Mouse (Mus musculus) neural tube, embryonic 10.5 days (tissue): ENCODE measurements around the gene Pax7.

Source experiments
- DNase-seq: peaks from one replicate; pipeline ENCODE4 v3.0.0-alpha.2; 2017; ENCODE audit warnings: low spot score; ENCODE audit errors: extremely low spot score

Gene Pax7

DNA sequence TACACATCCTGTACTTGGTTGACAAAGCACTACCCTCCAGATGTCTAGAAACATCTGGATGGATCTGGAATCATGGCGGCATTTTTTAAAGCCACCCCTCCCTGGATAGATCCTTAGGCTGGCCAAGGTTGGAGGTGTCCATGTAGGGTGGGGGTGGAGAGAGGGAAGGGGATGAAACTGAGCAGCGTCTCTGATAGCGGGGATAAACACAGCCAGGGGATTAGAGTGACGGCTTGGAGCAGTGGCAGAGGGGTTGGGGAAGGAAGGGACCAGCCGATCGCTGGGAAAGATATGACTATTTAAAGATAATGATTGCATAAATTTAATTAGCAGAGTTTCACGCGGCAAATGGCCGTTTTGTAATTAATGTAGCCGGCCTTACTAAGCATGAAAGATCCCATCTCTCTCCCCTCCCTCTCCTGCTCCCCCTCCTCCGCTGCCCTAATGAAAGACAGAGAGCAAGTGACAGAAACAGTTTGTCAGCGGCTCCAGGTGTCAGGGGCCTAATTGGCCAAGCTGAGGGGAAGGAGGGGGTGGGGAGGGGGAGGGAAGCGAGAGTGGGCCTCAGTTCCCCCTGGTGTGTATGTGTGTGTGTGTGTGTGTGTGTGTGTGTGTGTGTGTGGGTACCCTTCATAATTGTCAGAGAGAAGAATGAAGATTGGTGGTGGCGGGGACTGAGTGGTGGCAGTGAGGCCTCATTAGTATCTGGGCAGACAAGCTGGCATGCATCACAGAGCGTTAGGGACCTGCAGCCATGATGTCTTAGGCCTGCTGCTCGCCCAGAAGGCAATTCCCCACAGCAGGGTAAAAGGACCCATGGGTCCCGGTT, 74.6 kb downstream of the Pax7 start:
- no peak for DNase-seq

GRCm38 (mm10) chr4:139756931-139757330, 76.4 kb downstream of the Pax7 start:
- DNase-seq = no peak

DNA sequence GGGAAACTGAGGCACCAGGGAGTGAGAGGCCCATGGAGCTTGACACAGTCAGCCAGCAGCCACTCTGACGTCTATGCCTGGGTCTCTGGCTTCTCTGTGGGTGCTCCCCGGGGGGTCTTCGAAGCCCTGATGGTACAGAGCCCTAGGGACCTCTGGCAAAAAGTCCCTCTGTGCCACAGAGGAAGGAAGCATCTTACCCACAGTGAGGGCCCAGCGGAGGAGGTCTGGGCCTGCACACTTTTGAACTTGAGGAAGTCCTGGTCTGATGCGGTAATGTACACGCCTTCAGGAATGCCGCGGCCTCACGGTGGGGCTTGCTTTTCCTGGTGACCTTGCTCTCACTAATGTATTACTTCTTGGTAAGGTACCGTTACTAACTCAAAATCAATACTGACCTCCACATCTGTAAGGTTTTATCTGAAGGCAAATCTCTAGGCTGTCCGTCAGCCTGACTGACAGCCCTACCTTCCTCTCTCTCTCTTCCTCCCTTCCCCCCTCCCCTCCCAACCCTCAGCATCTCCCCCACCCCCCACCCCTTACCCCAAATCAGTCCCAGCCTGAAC, 79.1 kb downstream of the Pax7 start:
- DNase-seq = no peak

DNA sequence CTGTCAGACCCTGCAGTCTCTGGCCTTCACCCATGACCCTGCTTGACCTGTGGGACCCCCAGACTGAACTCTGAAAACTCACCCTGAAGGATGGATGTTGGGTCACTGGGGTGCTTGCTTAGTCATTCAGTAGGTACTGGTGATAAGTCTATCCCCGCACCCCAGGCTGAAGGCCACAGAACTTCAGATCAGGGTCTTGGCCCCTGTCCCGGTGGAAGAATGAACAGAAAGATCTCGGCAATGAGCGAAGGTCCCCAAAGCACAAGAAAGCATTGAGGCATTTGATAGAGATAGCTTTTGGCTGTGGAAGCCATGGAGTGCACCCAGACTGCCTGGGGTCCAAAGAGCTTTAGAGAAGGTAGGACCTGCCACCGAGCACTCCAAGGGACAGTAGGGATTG, 82.4 kb downstream of the Pax7 start:
- no peak for DNase-seq

GRCm38 (mm10) chr4:139747190-139747936, 86.0 kb downstream of the Pax7 start:
- DNase-seq = peak; percentile 57

GRCm38 (mm10) chr4:139746177-139746576, 87.2 kb downstream of the Pax7 start:
- DNase-seq = peak; percentile 34

DNA sequence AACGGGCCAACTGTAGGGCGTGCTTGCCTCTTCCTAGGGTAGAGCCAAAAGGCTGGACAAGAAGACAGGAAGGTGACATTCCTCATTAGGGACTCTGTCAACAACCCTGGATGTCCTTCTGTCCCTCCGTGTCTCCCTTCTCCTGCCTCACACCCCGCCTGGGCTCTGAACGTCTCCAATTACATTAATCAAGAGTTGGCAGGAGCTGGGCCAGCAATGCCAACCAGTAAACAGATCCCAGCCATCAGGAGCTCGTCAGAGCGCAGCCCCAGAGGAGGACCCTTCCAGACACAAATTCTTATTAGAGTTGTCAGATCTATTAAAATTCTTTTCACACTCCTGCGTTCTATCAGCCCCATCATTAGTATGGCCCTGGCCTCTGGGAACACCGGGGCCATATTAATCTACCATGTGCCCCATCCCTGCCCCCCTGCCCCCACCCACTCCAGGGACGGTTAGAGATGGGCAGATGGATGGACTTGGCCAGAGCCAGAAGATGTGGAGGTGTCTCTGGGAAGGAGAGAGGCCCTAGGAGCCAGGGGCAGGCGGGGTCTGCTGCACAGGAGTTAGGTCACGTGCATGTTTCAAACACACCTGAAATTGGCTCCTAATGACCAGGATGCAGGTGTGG, 88.4 kb downstream of the Pax7 start:
- DNase-seq = no peak

GRCm38 (mm10) chr4:139743626-139744025, 89.7 kb downstream of the Pax7 start:
- no peak for DNase-seq

DNA sequence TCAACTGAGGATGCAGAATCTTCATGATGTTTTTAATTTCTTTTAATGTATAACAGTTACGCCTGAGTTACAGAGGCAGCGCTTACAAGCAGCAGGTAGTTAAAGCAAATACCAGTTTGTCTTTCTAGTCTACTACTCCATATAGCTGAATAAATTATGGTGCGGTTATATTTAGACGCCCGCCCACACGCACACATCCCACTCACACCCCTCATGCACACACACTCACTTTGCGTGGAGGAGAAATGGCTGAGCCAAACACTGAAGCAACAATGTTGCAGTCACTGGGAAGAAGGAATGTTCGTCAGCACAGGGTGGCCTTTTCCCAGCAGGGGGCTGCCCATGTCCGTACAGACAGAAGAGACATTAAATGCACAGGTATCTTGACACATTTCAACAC, 96.3 kb downstream of the Pax7 start:
- no peak for DNase-seq

GRCm38 (mm10) chr4:139727101-139727500, 106.2 kb downstream of the Pax7 start:
- DNase-seq = no peak

DNA sequence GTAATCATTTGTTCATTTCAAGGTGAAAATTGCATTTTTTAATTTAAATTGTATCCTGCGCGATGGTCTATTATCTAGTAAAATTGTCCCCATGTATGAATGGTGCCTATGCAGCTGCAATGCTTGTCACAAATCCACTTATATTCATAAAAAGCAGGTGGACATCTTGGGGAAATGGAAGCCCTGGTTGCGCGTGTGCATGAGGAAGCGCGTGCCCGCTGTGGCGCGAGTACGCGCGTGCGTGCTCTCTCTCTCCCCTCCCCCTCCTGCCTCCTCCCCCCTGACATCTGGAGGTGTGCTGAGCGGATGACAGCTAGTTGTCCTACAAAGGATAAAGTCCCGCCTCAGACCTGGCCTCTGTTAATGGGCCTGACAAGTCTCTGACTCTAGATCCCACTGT, 107.9 kb downstream of the Pax7 start:
- DNase-seq = peak; percentile 21

DNA sequence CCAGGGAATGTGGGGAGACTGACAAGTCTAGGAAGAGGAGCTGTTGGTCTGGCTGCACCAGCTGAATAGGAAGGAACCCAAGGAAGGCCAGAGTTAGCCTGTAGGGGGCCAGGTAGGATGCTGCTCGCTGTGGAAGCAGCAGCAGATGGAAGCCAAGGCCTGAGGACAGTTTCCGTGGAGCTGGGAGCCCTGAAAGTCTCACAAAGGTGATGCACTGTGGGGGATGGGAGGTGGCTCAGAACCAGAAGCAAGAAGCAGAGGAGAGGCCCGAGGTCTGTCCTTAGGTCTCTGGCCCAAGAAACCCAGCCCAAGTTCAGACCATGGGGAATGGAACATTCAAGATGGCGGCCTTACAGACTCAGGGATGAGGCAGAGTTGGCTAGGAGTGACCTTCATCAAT, 109.0 kb downstream of the Pax7 start:
- no peak for DNase-seq

DNA sequence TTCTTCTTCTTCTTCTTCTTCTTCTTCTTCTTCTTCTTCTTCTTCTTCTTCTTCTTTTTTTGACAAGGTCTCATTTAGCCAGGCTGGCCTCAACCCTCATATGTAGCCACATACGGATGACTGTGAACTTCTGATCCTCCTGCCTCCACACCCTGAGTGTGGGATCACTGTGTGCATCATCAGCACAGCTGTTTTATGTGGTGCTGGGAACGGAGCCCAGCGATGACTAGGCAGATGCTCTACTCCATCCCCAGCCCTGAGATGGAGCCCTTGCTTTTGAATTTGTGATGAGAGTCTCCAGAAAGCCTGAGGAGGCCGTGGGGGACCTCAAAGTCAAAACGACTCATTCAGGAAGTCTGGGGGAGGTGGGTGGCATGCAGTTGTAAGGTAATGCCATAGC, 114.3 kb downstream of the Pax7 start:
- no peak for DNase-seq

DNA sequence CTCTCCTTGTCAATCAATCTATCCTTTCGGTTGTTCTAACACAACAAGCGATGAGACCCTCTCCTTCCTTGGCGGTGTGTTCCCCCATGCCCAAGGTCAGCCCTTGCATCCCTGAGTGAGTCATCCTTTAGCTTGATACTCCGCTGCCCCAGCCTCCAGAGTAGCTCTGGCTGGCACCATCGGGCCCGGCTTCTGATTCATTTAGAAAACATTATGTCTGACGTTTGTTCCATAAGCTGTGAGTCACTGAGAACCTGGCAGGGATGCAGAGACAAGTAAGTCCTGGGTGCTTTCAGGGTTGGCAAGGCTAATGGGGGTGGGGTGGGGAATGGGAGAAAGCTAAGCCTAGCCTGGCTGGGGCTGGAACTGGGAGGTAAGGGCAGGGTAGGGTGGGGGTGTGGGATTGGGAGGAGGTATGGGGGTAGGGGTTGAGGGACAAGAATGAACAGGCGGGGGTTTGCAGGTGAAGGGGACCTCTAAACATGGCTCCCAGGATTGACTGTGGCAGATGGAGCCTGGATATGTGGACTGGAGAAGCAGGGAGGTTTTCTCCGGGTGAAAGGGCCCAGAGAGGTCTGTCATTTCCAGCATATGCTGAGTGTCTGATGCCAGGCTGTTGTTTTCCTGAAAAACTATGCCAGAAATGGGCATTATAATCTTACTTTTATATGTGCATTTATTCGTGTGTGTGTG, 116.7 kb downstream of the Pax7 start:
- DNase-seq = no peak

- DNase-seq = peak; percentile 27
Measured at GRCm38 (mm10) chr4:139715241-139715932, 117.9 kb downstream of the Pax7 start.

GRCm38 (mm10) chr4:139710467-139711334, 122.6 kb downstream of the Pax7 start:
- no peak for DNase-seq

- DNase-seq = no peak
Measured at GRCm38 (mm10) chr4:139705986-139706385, 127.3 kb downstream of the Pax7 start.

DNA sequence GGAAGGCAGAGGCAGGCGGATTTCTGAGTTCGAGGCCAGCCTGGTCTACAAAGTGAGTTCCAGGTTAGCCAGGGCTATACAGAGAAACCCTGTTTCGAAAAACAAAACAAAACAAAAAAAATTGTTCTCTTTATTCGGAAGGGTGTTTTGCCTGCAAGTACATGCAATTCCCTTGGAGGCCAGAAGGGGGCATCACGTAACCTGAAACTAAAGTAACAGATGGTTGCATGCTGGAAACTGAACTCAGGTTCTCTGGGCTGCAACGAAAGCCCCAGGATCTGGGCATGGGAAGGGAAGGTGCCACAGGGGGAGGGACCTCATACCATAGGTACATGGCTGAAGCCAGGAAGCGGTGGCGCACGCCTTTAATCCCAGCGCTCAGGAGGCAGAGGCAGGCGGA, 129.9 kb downstream of the Pax7 start:
- no peak for DNase-seq

DNA sequence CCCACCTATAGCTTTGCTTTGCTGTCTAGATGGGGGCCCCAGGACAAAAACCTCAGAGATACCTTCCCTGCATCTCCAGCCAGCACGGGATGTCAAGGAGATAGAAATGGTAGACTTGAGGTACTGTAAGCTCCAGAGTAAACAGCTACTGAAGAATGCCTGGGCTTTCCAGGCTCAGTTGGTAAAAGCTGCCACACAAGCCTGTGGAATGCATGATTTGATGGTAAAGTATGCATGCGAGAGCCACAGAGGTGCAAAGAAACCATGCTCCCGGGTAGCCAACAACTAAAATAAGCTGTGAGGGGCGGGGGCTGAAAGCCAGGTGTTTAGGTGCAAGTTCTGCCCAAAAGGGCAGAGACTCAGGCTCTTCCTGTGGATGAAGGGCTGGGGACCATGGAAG, 130.4 kb downstream of the Pax7 start:
- no peak for DNase-seq

DNA sequence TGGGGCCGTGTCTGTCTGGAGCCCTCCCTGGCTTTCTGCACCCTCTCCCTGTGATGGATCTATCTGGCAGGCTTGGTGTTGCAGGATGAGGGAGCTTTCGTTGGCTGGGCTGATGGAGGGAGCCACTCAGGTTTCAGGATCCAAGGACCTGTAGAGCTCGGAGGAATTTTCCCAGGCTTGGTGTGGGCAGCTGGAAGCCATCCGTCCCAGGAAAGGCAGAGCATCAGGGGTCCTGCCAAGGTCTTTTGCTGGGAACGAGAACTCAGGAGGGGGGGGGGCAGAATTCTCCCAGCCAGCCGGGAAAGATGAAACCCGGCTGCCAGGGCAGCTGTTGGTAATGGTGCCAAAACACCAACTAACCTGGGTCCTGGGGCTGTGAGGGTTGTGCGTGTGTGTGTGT, 134.7 kb downstream of the Pax7 start:
- no peak for DNase-seq
